Mouse (Mus musculus): ENCODE data around the gene Ly6g5b.

Ly6g5b gene

GRCm38 (mm10) chr17:35076507-35077176, 38.6 kb downstream of the Ly6g5b start, which contains the start of gene Ly6g6e:
TSS of gene Ly6g6e (plus strand) at chr17:35076902.
- DNase-seq: no peak

DNA sequence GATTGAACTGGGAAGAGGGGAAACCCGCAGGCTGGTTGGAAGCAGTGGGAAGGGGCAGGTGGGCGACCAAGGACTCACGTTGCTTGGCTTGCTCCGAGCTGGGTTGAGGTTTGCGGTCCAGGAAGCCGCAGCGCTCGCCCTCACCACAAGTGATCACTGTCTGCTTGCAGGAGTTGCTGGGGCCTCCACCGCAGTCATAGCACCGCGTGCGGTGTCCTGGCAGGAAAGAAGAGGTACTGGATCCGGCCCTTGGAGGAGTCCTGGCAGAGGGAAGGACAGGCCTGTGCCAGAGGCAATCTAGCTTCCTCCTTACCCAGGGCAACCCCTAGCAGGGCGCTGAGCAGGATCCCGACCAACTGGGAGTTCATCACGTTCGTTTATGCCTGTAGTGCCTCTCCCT, 41.1 kb downstream of the Ly6g5b start:
- peak; percentile 93 for DNase-seq

- DNase-seq: peak; percentile 66
Observed at GRCm38 (mm10) chr17:35071454-35071853, 43.8 kb downstream of the Ly6g5b start.

DNA sequence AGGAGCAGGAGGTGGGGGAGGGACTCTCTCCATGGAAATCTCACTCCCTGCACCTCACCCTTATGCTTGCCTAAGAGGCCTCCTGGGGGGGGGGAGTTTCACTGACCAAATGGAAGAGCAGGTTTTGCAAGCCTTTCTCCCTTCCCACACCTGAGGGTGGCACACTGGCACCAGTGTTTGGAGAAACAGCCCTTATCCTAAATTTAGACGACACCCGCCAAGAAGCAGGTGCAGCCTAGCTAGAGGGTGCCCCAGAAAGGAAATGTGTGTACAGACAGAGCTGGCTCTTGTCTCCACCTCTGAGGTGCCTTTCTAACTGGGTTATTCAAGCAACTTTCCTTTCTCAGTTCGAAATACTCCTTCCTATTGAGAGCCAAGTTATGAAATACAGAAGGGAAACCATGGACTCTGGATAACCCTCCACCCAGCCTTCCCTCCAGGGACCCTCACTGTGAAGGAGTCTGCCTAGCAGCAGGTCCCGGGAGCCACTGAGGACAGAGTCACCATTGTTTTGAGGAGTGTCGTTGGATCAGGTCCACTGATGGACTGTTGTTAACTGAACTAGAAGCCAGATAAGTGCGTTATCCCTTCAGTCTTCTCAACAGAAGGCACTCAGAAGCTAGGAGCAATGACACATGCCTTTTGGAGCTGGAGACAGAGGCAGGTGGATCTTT, 44.5 kb downstream of the Ly6g5b start:
- DNase-seq: peak; percentile 96

DNA sequence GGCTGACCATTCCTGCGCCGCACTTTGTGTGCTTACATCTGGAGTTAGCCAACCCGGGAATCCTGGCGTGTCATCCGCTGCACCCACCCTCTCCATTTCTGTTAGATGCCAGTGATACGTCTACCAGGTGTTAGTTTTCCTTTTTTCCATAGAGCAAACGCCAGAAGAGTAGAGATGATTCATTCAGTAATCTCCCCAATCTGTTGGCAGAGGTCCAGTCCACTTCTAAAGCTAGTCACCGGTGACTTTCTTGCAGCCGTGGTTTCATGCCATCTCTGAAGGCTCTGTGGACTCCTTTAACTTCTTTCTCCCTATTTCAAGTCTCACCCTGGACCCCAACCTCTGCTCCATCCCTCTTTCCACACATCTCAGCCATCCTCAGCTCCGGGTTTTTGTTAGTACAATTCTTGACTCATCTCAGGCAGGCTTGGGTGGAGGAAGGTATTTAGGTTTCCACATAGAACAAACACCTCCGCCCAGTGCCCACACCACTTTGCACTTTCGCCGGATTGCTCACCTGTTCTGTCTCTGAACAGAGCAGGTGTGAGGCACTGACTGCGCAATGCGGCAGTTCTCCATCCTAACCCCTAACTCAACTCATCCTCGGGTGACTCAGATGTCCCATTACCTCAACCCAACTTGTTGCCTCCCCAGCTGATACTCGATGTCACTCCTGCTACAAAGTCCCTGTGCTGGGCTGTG, 46.9 kb downstream of the Ly6g5b start:
- no peak for DNase-seq

- no peak for DNase-seq
Observed at GRCm38 (mm10) chr17:35066084-35066483, 49.1 kb downstream of the Ly6g5b start, which contains the start of gene Mpig6b. TSS of gene Mpig6b (minus strand) at chr17:35066184.

- DNase-seq: peak; percentile 77
Observed at GRCm38 (mm10) chr17:35064951-35065947, 50.0 kb downstream of the Ly6g5b start, which contains the start of gene Ly6g6c. TSS of gene Ly6g6c (plus strand) at chr17:35065388.

DNA sequence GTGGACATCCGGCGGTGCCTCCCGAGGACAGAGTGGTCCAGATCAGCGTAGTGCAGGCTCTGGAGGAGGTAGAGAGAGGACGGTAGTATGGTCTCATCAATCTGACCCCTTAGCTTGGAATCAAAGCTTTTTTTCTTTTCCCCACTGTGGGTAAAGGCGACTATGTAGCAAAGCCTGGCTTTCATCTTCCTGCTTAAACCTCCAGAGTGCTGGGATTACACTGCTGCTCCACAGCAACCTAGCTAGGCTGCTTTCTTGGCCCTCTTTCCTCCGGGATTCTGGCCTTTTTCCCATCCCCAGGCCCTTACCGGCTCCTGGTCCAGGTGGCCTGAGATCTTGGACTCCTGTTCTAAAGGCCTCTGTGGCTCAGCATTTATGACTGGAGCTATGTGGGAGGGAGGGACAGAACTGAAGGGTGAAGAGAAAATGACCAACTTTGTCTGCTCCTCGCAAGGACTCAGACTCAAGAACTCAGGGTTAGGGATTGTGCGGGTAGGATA, 50.8 kb downstream of the Ly6g5b start:
- peak; percentile 85 for DNase-seq
